Mouse (Mus musculus): ENCODE measurements at regions not wholly inside any gene's neighbourhood (a gene's known extent, or its start where the extent isn't known, plus 50 kb on each side); places are given as distances from the start of the nearest gene placed in this dataset.

DNA sequence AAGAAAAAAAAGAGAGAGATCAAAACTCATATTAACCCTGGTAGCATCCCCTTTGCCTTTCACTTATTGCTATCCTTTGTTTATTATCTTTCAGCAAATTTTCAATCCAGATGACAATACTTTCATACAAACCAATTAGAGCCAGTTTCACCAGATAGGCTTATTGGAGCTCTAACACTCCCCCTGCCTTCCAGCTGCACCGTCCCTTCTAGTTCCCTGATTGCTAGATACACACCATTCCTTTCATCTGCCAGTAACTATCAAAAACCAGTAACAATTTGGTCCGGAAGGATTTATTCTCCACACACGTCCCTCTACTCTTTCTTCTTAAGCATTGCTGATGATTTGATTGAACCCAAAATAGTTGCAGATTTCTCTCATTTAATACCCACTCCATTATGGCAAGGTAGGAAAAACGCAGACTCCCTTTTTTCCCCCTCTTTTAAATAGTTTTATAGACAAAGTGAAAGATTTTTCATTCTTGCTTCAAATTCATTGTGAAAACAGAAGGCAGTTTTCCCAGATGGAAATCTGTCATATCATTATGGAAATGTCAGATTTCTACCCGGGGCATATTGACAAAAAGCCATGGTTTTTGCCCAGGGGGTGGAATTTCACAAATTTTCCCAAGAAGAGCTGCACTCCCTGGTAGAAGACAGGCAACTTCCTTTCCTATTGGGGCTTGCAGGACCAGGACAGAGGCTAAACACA, 617.3 kb downstream of the Bcl11a start:
- no peak overlapping the region for H3K9ac ChIP-seq
- H3K9me3 ChIP-seq (replicated peaks), result no peaks in the 10 kb centered on the region
- no peak overlapping the region for H3K4me3 ChIP-seq (replicated peaks)
- no peaks in the 10 kb centered on the region for H3K27me3 ChIP-seq
- ATAC-seq (ENCODE audit: insufficient read depth), result no peak
- no peak overlapping the region for H3K4me2 ChIP-seq
- 41% methylated on average over 5 of the region's 5 CpGs for WGBS (ENCODE audit: insufficient replicate concordance)
- no peaks in the 10 kb centered on the region for H3K36me3 ChIP-seq (replicated peaks)
- no peak overlapping the region for H3K27ac ChIP-seq (replicated peaks)
- no peaks in the 10 kb centered on the region for H3K4me1 ChIP-seq (replicated peaks)

DNA sequence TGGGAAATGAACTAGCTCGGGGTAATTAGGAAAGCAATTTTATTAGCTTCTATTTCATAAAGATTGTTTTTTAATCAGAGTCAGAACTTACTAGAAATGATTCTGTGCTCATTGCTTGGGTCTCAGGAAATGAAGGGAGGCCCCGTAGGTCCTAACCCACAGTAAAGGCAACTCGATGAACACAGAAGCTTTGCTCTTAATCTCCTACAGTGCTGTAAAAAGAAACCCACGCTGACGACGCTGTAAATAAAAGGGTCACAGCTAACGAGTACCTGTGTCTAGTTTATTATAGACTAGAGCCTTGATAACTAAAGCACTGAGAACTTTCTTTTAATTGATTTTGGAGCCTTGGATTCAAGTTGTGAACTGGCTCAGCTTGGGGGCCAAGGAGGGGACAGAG, 618.7 kb downstream of the Bcl11a start:
- 46% methylated on average over 7 of the region's 7 CpGs for WGBS (ENCODE audit: insufficient replicate concordance)

DNA sequence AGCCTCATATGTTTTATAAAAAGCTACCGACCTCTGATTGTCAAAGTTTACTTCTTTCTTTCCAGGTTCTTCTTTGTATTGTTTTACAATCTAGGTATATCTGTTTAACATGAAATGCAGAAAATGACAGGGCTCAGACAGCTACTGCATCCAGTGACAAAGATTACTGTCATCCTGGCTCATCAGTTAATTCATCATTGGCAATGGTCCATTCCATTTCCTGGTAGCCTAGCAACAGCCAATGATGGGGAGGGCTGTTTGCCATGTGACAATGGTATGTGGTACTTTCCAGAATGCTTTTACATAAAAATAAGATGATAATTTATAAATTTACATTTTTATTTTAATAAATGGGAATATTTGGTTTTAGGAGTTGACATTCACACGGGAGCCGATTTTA, 630.9 kb downstream of the Bcl11a start:
- Histone ChIP-seq H3K4me2 (no peak overlapping the region), H3K27ac (replicated peaks) (no peak overlapping the region), H3K4me3 (replicated peaks) (no peak overlapping the region), H3K9ac (no peak overlapping the region), H3K36me3 (replicated peaks) (no peaks in the 10 kb centered on the region), H3K27me3 (no peaks in the 10 kb centered on the region), H3K4me1 (replicated peaks) (no peaks in the 10 kb centered on the region), H3K9me3 (replicated peaks) (no peaks in the 10 kb centered on the region)
- 68% methylated on average over 3 of the region's 3 CpGs for WGBS (ENCODE audit: insufficient replicate concordance)
- ATAC-seq (ENCODE audit: insufficient read depth), result no peak

More for the DNA sequence above, 618.7 kb downstream of the Bcl11a start:
- Histone ChIP-seq H3K27me3 (no peaks in the 10 kb centered on the region), H3K9ac (no peak overlapping the region), H3K4me3 (replicated peaks) (no peak overlapping the region), H3K36me3 (replicated peaks) (no peaks in the 10 kb centered on the region), H3K9me3 (replicated peaks) (no peaks in the 10 kb centered on the region), H3K27ac (replicated peaks) (no peak overlapping the region), H3K4me2 (no peak overlapping the region), H3K4me1 (replicated peaks) (no peaks in the 10 kb centered on the region)
- no peak for ATAC-seq (ENCODE audit: insufficient read depth)

DNA sequence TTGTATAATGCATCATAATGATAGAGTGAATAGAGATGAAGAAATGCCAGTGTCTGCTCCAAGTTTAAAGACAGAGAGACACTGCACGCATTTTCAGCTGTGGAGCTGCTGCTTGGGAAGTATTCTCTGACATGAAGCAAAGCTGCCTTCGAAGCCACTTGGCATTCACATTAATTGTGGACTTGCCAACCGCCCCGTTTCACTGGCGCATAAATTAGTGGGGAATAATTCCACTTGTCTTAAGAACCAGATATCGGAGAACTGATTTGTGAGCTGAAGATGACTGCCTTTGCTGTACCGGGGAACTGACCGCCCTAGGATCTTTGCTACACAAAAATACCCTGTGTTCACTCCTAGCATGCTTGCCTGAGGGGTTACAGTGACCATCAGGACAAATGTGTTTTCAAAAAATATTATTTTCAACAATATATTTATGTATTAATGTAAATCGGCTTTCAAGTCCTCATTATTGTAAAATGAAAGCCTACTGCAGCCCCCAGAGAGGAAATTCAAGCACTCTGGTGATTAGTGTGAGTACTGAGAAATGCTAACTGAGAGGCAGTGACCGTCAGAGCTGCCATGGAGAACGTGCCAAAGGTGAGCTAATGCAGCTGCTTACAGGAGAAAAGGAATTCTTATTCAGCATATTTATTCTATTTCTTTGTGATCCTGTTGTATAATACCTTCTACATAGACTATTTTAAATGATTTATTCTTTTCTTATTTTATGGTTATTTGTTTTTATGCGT, 638.9 kb downstream of the Bcl11a start:
- no peak overlapping the region for H3K4me3 ChIP-seq (replicated peaks)
- 65% methylated on average over 12 of the region's 12 CpGs for WGBS (ENCODE audit: insufficient replicate concordance)
- no peaks in the 10 kb centered on the region for H3K36me3 ChIP-seq (replicated peaks)
- H3K4me1 ChIP-seq (replicated peaks), result no peaks in the 10 kb centered on the region
- H3K4me2 ChIP-seq, result no peak overlapping the region
- no peak for ATAC-seq (ENCODE audit: insufficient read depth)
- no peak overlapping the region for H3K27ac ChIP-seq (replicated peaks)
- no peaks in the 10 kb centered on the region for H3K9me3 ChIP-seq (replicated peaks)
- H3K27me3 ChIP-seq, result no peaks in the 10 kb centered on the region
- H3K9ac ChIP-seq, result no peak overlapping the region

DNA sequence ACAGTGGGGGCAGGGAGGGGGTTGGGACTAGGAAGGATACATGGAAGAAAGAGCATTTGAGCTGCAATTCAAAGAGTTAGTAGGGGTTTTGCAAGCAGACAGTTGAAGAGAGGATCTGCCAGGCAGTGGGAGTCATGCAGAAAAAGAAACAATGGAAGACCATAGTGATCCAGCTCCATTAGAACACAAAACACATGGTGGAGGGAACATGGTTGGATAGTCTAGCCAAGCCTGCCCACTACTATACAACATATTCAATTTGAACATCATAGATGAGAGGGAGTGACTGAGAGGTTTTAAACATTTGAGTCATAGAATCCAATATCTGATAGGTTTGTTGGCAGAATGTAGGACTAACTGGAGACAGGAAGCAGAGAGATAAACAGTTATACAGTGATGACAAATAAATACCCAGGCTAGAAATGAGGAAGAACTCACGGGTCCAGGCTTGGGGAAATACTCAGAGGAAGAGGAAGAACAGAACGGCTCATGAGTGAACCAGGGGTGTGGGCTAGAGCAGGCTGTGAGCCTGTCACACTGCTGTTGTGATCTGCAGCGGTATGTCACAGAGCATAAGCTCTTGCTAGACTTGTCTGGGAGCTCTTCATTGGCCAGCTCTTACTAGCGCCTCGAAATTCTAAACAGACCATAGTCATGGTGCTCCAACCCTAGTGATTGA, 646.5 kb downstream of the Bcl11a start:
- 41% methylated on average over 5 of the region's 5 CpGs for WGBS (ENCODE audit: insufficient replicate concordance)
- Histone ChIP-seq H3K4me2 (no peak overlapping the region), H3K27me3 (no peaks in the 10 kb centered on the region), H3K4me1 (replicated peaks) (no peaks in the 10 kb centered on the region), H3K27ac (replicated peaks) (no peak overlapping the region), H3K4me3 (replicated peaks) (no peak overlapping the region), H3K9me3 (replicated peaks) (no peaks in the 10 kb centered on the region), H3K36me3 (replicated peaks) (no peaks in the 10 kb centered on the region), H3K9ac (no peak overlapping the region)
- ATAC-seq (ENCODE audit: insufficient read depth), result no peak

DNA sequence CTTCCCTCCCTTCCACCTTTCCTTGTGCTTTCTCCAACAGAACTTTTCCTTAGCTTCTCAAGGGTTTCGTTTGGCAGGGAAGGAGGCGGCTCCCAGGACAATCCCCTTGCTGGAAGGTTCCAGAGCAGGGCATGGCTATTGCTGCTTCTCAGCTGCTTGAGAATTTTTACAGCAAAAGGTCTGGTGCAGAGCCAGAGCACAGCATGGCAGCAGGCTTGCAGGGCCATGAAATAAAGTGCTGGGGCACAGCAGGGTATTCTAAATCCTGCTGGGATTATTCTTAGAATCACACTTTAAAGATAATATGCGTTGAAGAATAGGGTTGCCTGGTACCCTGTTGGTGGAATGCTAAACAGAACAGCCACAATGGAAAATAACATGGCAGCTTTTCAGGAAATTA, 648.5 kb downstream of the Bcl11a start:
- Histone ChIP-seq H3K27me3 (no peaks in the 10 kb centered on the region), H3K36me3 (replicated peaks) (no peaks in the 10 kb centered on the region), H3K4me3 (replicated peaks) (no peak overlapping the region), H3K9me3 (replicated peaks) (no peaks in the 10 kb centered on the region), H3K27ac (replicated peaks) (no peak overlapping the region), H3K4me1 (replicated peaks) (no peaks in the 10 kb centered on the region), H3K4me2 (no peak overlapping the region), H3K9ac (no peak overlapping the region)
- no peak for ATAC-seq (ENCODE audit: insufficient read depth)
- 33% methylated on average over 3 of the region's 3 CpGs for WGBS (ENCODE audit: insufficient replicate concordance)

DNA sequence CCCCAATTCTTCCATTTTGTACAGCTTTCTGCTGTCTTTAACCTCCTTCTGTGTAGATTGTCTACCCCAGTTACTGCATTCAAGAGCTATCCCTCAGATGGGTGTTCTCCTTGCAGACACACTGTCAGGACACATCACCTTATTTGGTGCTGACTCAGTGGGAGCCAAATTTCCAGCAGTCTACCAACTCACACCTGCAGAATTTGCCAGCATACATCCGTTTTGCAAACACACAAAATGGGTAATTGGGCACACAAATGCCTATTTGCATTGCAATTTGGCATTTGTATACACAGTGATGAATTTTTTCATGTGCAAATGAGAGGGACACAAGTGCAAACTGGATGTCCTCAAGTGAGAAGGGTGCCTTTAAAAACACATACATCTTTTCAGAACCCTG, 649.5 kb downstream of the Bcl11a start:
- 14% methylated on average over 1 of the region's 1 CpGs for WGBS (ENCODE audit: insufficient replicate concordance)
- Histone ChIP-seq H3K27ac (replicated peaks) (no peak overlapping the region), H3K4me2 (no peak overlapping the region), H3K27me3 (no peaks in the 10 kb centered on the region), H3K9ac (no peak overlapping the region), H3K9me3 (replicated peaks) (no peaks in the 10 kb centered on the region), H3K4me1 (replicated peaks) (no peaks in the 10 kb centered on the region), H3K4me3 (replicated peaks) (no peak overlapping the region), H3K36me3 (replicated peaks) (no peaks in the 10 kb centered on the region)
- ATAC-seq (ENCODE audit: insufficient read depth), result no peak

DNA sequence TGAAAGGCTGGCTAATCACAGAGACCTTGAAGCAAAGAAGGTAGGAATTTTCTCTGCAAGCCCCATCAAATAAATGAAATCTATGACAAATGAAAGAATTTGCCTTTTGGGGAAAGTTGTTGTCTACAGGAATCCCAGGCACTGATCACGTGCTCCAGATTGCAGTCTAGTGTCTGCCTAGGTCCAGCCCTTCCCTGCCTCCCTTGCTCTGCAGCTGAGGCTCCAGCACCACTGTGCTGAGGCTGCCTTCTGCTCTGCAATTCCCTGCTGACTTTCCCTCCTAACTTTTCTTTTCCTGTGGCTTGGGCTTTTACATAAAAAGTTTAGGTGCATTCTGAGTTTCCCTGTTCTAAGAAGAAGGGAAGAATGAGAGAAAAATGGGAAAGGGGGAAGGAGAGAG, 653.6 kb downstream of the Bcl11a start:
- Histone ChIP-seq H3K9me3 (replicated peaks) (no peaks in the 10 kb centered on the region), H3K9ac (no peak overlapping the region), H3K27me3 (no peaks in the 10 kb centered on the region), H3K4me1 (replicated peaks) (no peaks in the 10 kb centered on the region), H3K4me3 (replicated peaks) (no peak overlapping the region), H3K4me2 (no peak overlapping the region), H3K36me3 (replicated peaks) (no peaks in the 10 kb centered on the region), H3K27ac (replicated peaks) (no peak overlapping the region)
- 23% methylated on average over 1 of the region's 1 CpGs for WGBS (ENCODE audit: insufficient replicate concordance)
- ATAC-seq (ENCODE audit: insufficient read depth), result no peak

DNA sequence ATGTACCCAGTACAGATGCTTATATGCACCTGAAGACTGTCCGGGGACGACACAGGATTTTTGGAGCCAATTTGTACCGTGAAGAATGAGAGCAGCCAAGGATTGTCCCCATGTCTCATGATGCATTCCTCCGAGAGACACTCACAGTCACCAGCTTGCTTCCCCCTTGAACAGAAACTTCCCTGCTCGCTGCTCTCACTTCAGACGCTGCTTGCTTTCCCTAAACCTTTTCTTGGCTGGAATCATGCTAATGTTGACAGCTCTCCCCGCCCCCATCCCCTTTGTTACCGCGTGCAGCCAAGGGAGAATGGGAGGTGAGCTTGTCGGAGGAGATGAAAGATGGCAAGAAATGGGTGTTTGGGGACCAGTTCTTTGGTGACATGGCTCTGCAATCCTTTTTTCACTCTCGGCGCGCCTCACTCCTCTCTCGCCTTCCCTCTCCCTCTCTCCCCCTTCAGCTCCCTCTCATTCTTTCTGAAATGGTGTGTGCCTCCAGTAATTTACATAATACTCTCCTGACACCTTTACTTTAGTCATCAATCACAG, 661.9 kb downstream of the Bcl11a start:
- 12% methylated on average over 14 of the region's 14 CpGs for WGBS (ENCODE audit: insufficient replicate concordance)
- Histone ChIP-seq H3K36me3 (replicated peaks) (no peaks in the 10 kb centered on the region), H3K4me2 (no peak overlapping the region), H3K9me3 (replicated peaks) (no peaks in the 10 kb centered on the region), H3K27me3 (no peaks in the 10 kb centered on the region), H3K9ac (no peak overlapping the region), H3K27ac (replicated peaks) (no peak overlapping the region), H3K4me1 (replicated peaks) (no peaks in the 10 kb centered on the region), H3K4me3 (replicated peaks) (no peak overlapping the region)
- no peak for ATAC-seq (ENCODE audit: insufficient read depth)

DNA sequence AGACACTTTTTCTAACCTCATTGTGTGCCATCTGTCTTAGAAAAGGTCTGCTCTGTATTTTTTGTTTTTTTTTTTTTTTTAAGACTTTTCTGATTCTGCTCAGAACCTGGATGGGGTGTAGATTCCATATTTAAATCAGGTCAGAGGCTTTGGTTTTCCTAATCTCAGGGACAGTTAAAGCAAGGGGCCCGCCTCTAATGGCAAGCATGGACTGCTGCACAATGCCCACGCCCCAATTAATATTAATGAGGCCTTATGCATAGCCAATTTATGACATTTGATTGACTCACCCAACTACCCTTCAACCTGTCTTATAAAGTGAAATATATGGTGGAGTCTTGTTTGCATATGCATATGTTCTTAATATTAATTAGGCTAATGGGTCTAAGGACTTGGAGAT, 662.6 kb downstream of the Bcl11a start:
- Histone ChIP-seq H3K36me3 (replicated peaks) (no peaks in the 10 kb centered on the region), H3K4me3 (replicated peaks) (no peak overlapping the region), H3K4me1 (replicated peaks) (no peaks in the 10 kb centered on the region), H3K9me3 (replicated peaks) (no peaks in the 10 kb centered on the region), H3K4me2 (no peak overlapping the region), H3K27ac (replicated peaks) (no peak overlapping the region), H3K27me3 (no peaks in the 10 kb centered on the region), H3K9ac (no peak overlapping the region)
- ATAC-seq (ENCODE audit: insufficient read depth), result no peak
- 59% methylated on average over 2 of the region's 2 CpGs for WGBS (ENCODE audit: insufficient replicate concordance)

DNA sequence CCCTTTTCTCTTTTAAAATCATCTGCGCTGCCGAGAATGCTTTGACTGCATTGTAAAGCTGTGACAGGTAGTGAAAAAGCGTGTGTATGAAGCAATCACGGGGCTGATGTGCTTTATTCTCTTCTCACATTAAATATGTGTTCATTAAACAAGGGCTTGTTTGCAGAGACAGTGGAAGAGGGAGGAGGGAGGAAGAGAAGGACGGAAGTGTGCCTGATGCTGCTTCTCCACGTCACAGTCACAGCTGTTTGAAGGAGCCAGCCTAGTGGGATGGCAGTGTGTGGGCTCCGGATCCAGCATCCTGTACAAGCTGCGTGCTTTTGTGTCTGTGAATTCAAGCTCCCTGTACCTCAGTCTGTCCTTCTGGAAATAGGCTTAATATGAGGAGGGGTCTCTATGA, 664.7 kb downstream of the Bcl11a start:
- Histone ChIP-seq H3K4me2 (no peak overlapping the region), H3K4me1 (replicated peaks) (no peaks in the 10 kb centered on the region), H3K4me3 (replicated peaks) (no peak overlapping the region), H3K9me3 (replicated peaks) (no peaks in the 10 kb centered on the region), H3K36me3 (replicated peaks) (no peaks in the 10 kb centered on the region), H3K9ac (no peak overlapping the region), H3K27me3 (no peaks in the 10 kb centered on the region), H3K27ac (replicated peaks) (no peak overlapping the region)
- WGBS (ENCODE audit: insufficient replicate concordance), result 46% methylated on average over 8 of the region's 8 CpGs
- no peak for ATAC-seq (ENCODE audit: insufficient read depth)

Measured in liver, embryonic 15.5 days (tissue).